Mouse (Mus musculus) liver, embryonic 11.5 days (tissue): ENCODE data around the gene Osbpl5. TPM values are rescaled to one million over a fixed set of nuclear protein-coding genes. Genes with fewer than 3 reads are reported as not detected.
A peak's percentile ranks its signal among the peaks of the same experiment; 100 is the strongest.

Experiments
- ATAC-seq: fragments of 200-750 bp; cut with Nextera tagmentation; replicated peaks from 2 replicates; pipeline ENCODE4 v1.8.0; 2017; ENCODE audit warnings: moderate number of reproducible peaks, mild to moderate bottlenecking, moderate TSS enrichment, moderate library complexity; ENCODE audit not compliant: low FRiP score
- DNase-seq: peaks from one replicate; pipeline ENCODE4 v3.0.0-alpha.2; 2017; ENCODE audit warnings: low spot score
- H3K27ac ChIP-seq: fragments of 300-500 bp; sonication (generic); 2 replicates; pipeline ENCODE4 v1.5.1; 2014; ENCODE audit warnings: mild to moderate bottlenecking, low read depth, low read length, control low read depth
- H3K27me3 ChIP-seq: fragments of 300-500 bp; sonication (generic); replicated peaks from 2 replicates; pipeline ENCODE4 v1.6.1; 2014; ENCODE audit warnings: low read length, mixed read lengths; ENCODE audit not compliant: control insufficient read depth, insufficient read depth
- H3K36me3 ChIP-seq: fragments of 300-500 bp; sonication (generic); 2 replicates; pipeline ENCODE4 v1.6.1; 2014; ENCODE audit warnings: mild to moderate bottlenecking, low read length, moderate library complexity, mixed read lengths; ENCODE audit not compliant: control insufficient read depth, insufficient read depth
- H3K4me1 ChIP-seq: fragments of 300-500 bp; sonication (generic); replicated peaks from 2 replicates; pipeline ENCODE4 v1.6.1; 2014; ENCODE audit warnings: low read length, mixed read lengths; ENCODE audit not compliant: control insufficient read depth, insufficient read depth
- H3K4me2 ChIP-seq: fragments of 300-500 bp; sonication (generic); 2 replicates; pipeline ENCODE4 v1.6.1; 2014; ENCODE audit warnings: mild to moderate bottlenecking, control low read depth, moderate library complexity
- H3K4me3 ChIP-seq: fragments of 300-500 bp; sonication (generic); 2 replicates; pipeline ENCODE4 v1.5.1; 2014; ENCODE audit warnings: low read depth, low read length, control low read depth
- H3K9ac ChIP-seq: fragments of 300-500 bp; sonication (generic); 2 replicates; pipeline ENCODE4 v1.6.1; 2014; ENCODE audit warnings: low read depth, low read length, control low read depth
- H3K9me3 ChIP-seq: fragments of 300-500 bp; sonication (generic); 2 replicates; pipeline ENCODE4 v1.6.1; 2016; ENCODE audit warnings: low read length, inconsistent platforms, mixed read lengths; ENCODE audit not compliant: control insufficient read depth
- WGBS: fragments of 180-500 bp; shearing (Covaris S2); extraction: QIAGEN DNeasy Blood & Tissue Kit; methylation state at CpG from one replicate; pipeline ENCODE4 v1.1.7; 2014; 5-methylcytosine and 5-hydroxymethylcytosine counted together
- polyA plus RNA-seq: library from polyadenylated mRNA; unstranded; fragments of >200 nt; fragmentation: Nextera tagmentation; extraction: Ambion mirVana; gene quantifications from 2 replicates; pipeline ENCODE4 v1.2.1, GENCODE M21; 2014

Osbpl5 gene
- polyA plus RNA-seq, 1 experiment from 2014 or later = 8.9 TPM

DNA sequence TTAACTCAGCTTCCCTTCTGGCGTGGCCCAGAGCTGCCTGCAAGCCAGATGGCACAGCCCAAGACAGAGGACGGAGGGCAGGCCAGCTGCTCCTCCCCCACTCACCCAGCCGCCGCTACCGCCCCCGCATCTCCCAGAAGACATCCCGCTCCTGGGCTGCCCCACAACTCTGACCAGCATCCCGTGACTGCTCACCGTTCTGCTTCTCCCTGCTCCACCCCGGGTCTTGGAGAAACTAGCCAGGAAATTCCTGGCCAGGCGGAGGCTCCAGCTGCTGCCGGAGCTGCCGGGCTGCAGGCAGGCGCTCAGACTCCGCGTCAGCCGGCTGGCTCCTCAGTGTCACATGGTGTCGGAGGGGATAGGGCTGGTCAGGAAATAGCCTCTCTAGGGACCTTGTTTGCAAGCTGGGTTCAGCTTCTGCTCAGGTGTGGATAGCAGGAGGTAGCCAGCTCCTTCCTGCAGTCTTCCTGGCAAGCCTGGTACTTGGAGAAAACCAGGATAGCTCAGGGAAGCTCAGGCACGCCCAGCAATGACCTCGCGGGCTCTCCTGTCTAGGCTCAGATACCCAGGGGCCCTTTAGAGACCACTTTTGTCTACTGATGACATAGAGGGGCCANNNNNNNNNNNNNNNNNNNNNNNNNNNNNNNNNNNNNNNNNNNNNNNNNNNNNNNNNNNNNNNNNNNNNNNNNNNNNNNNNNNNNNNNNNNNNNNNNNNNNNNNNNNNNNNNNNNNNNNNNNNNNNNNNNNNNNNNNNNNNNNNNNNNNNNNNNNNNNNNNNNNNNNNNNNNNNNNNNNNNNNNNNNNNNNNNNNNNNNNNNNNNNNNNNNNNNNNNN, 27.4 kb upstream of the Osbpl5 start, which contains the start of gene Mrgpre:
TSS of gene Mrgpre (minus strand) at position 505 of the 834 bp plus-strand sequence.
- peak; percentile 61 for ATAC-seq
- H3K4me3 ChIP-seq = peak within 1 kb of the TSS; percentile 39
- H3K9me3 ChIP-seq = no peaks in the 10 kb centered on the region
- 5% methylated on average over 21 of the region's 21 CpGs for WGBS
- peak; percentile 59 for DNase-seq
- H3K4me1 ChIP-seq = peaks cover 3% of the 10 kb centered on the region; the same call in 1 of the 2 replicates
- peak within 1 kb of the TSS; percentile 25; the same call in 1 of the 2 replicates for H3K9ac ChIP-seq
- H3K4me2 ChIP-seq = peak within 1 kb of the TSS; percentile 65
- peaks cover 9% of the 10 kb centered on the region for H3K27me3 ChIP-seq
- H3K27ac ChIP-seq = no peak within 1 kb of the TSS; the same call in 1 of the 2 replicates
- H3K36me3 ChIP-seq = no peaks in the 10 kb centered on the region

DNA sequence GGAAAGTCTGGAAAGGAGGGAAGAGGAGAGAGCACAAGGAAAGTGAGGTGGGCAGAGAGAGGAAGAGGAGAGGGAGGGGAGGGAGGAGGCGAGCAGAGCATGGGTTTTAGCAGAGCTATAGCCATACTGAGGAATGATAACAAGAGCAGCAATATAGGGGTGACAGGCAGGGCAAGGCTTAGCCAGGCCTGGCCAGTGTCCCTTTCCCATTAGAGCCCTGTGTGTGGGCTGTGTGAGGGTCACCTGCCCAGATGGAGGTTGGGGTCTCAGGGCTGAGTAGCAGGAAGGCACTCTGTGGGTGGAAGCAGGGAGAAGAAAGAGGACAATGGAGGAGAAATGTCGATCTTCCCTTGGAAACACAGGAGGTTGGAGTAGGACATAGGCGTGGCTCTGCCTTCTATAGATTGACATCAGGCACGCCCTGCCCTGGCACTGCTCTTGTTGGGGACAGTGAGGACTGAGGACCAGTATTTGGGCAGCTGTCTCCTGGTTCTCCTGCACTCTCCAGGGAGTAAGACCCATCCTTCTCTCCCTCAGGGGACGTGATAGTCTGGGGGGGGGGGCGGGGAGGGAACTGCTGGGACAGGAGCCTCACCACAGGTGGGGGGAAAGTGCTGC, 26.7 kb upstream of the Osbpl5 start:
- Histone ChIP-seq H3K9me3 (no peaks in the 10 kb centered on the region), H3K27me3 (peaks cover 9% of the 10 kb centered on the region), H3K4me1 (peaks cover 3% of the 10 kb centered on the region; the same call in 1 of the 2 replicates), H3K4me3 (peak overlapping the region; percentile 39), H3K9ac (0 out of 2 replicates have a peak overlapping the region, but pooled peaks have one; percentile 25), H3K4me2 (peak overlapping the region; percentile 65), H3K36me3 (no peaks in the 10 kb centered on the region), H3K27ac (no peak overlapping the region; the same call in 1 of the 2 replicates)
- ATAC-seq = peak; percentile 30; the same call in 1 of the 2 replicates
- WGBS = 24% methylated on average over 4 of the region's 6 CpGs
- DNase-seq = no peak

DNA sequence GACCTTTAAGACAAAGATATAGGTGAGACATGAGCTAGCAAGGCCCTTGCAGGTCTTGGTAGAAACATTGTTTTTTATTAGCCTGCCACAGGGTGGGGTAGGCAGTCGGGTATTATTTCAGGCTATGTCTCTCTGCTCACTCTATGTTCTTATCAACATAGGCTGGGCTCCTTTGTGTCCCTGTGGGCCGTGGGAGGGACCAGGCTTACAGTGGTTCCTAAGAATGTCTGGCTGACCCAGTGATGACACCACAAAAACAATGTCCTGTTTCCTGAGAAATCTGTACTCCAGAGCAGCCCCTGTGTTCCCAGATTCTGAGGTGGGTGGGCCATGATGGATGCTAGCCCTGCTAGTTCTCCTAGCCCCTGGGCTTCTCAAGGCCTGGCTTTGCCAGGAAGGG, 20.6 kb upstream of the Osbpl5 start:
- Histone ChIP-seq H3K4me3 (no peak overlapping the region), H3K27ac (no peak overlapping the region), H3K4me2 (no peak overlapping the region), H3K4me1 (no peaks in the 10 kb centered on the region), H3K36me3 (no peaks in the 10 kb centered on the region), H3K9ac (no peak overlapping the region), H3K9me3 (no peaks in the 10 kb centered on the region), H3K27me3 (no peaks in the 10 kb centered on the region)
- no peak for ATAC-seq
- 36% methylated on average over 2 of the region's 2 CpGs for WGBS
- DNase-seq = no peak

DNA sequence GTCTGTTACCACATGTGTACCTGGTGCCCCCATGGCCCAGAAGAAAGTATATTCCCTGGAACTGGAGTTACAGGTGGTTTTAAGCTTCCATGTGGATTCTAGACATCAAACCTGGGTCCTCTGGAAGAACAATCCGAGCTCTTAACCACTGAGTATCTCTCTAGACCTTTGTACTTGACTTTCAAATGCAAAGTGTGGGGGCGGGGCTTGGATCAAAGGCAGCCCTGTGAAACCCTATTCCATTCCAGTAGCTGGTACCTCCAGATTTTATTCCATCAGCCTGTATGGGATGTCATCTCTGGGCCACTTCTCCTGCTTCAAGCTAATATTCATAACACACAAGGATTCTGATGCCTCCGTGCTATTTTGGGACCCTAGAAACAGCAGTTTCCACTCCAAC, 19.4 kb upstream of the Osbpl5 start:
- H3K27me3 ChIP-seq = no peaks in the 10 kb centered on the region
- H3K36me3 ChIP-seq = no peaks in the 10 kb centered on the region
- no peak overlapping the region for H3K4me3 ChIP-seq
- no peak overlapping the region for H3K9ac ChIP-seq
- WGBS = 31% methylated on average over 3 of the region's 3 CpGs
- no peak overlapping the region for H3K27ac ChIP-seq
- DNase-seq = no peak
- H3K9me3 ChIP-seq = no peaks in the 10 kb centered on the region
- no peaks in the 10 kb centered on the region for H3K4me1 ChIP-seq
- no peak for ATAC-seq
- H3K4me2 ChIP-seq = no peak overlapping the region

DNA sequence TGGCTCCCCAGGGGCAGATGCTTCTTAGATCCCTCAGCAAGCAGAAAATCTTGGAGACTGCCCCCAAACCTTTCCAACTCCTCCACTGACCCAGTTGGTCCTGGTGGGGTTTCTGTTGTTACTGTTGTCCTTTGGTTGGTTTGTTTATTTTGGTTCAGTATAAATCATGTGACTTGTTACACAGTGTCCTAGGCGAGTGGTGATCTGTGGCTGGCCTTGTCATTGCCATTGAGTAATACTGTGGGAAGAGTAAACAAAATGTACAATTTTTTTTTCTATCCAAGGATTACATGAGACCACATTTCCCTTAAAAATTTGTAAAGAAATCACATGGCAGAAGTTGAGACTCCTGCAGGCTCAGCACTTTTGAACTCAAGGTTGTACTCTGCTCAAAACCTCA, 12.7 kb upstream of the Osbpl5 start:
- no peaks in the 10 kb centered on the region for H3K4me1 ChIP-seq
- no peaks in the 10 kb centered on the region for H3K9me3 ChIP-seq
- 34% methylated on average over 1 of the region's 1 CpGs for WGBS
- H3K36me3 ChIP-seq = no peaks in the 10 kb centered on the region
- H3K4me3 ChIP-seq = no peak overlapping the region
- no peak for DNase-seq
- peaks cover 21% of the 10 kb centered on the region for H3K27me3 ChIP-seq
- H3K9ac ChIP-seq = no peak overlapping the region
- no peak overlapping the region for H3K27ac ChIP-seq
- no peak overlapping the region for H3K4me2 ChIP-seq
- no peak for ATAC-seq

DNA sequence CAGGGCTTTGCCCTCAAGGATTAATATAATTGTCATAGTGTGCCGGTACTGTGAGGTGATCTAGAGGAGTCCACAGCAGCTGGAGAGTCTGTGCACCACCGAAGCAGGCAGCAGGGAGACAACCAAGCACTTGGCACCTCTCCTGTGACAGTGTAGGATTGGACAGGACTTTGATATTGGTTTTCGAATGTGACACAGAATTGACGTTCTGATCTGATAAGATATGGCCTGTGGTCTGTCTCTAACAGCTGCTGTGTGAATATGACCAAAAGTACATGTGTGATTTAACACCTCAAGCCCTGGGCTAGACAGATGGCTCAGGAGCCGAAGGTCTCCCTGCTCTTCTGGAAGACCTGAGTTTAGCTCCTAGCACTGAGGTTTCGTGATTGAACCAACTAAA, 11.5 kb upstream of the Osbpl5 start:
- peaks cover 27% of the 10 kb centered on the region for H3K27me3 ChIP-seq
- DNase-seq (no peak), ATAC-seq (no peak)
- no peak overlapping the region for H3K4me2 ChIP-seq
- H3K36me3 ChIP-seq = no peaks in the 10 kb centered on the region
- no peak overlapping the region for H3K9ac ChIP-seq
- 62% methylated on average over 6 of the region's 6 CpGs for WGBS
- no peak overlapping the region for H3K27ac ChIP-seq
- no peak overlapping the region for H3K4me3 ChIP-seq
- H3K9me3 ChIP-seq = no peaks in the 10 kb centered on the region
- H3K4me1 ChIP-seq = no peaks in the 10 kb centered on the region

DNA sequence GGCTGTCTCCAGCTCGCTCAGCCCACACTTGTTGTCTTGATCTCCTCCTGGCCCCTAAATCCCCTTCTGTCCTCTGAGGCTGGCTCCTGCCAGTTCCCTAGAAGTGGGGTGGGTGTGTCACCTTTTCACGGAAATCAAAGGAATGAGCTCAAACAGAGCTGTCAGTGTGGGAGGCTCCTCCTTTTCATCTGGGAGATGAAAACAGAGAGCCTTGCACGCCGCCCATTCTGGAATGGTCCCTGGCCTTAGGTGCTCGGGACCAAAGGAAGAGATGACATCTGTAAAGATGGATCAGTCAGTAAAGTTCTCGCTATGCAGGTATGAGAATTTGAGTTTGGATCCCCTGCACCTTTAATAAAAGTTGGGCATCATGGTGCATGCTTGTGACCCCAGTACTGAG, 10.1 kb upstream of the Osbpl5 start, which contains the start of gene Mrgprg:
TSS of gene Mrgprg (minus strand) at position 101 of the 400 bp plus-strand sequence.
- no peak within 1 kb of the TSS for H3K9ac ChIP-seq
- no peaks in the 10 kb centered on the region for H3K4me1 ChIP-seq
- 48% methylated on average over 6 of the region's 6 CpGs for WGBS
- no peak within 1 kb of the TSS for H3K4me3 ChIP-seq
- H3K9me3 ChIP-seq = no peaks in the 10 kb centered on the region
- H3K4me2 ChIP-seq = no peak within 1 kb of the TSS
- H3K27ac ChIP-seq = no peak within 1 kb of the TSS
- peaks cover 27% of the 10 kb centered on the region for H3K27me3 ChIP-seq
- no peak for DNase-seq
- ATAC-seq = no peak
- H3K36me3 ChIP-seq = no peaks in the 10 kb centered on the region

DNA sequence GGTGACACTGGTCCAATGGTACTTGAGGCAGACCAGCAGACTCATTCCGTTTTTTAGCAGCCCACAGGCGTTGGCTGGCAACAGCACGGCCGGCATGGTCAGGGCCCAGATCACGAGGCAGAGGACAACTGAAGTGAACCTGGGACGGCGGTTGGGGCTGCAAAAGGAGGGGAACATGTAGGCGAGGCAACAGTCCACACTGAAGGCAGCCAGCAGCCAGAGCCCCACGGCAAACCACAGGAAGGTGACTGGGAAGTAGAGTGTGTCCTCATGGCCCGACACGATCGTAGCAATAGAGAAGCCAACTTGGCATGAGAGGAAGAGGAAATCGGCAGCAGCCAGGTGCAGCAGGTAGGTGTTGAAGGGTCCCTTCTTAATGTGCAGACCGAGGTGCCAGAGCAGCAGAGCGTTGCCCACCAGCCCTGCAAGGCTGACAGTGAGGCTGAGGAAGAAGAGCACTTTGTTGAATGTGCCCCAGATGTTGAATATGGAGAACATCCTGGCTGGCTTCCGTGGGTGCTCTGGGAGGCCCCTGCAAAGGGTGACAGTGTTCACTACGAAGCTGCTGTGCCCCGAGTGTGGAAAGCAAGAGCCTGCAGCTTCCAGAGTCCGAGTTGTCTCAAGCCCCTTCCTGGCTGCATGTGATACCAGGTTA, 8.2 kb upstream of the Osbpl5 start:
- ATAC-seq (no peak), DNase-seq (no peak)
- no peaks in the 10 kb centered on the region for H3K36me3 ChIP-seq
- H3K27me3 ChIP-seq = peaks cover 27% of the 10 kb centered on the region
- no peak overlapping the region for H3K4me3 ChIP-seq
- H3K9me3 ChIP-seq = no peaks in the 10 kb centered on the region
- no peaks in the 10 kb centered on the region for H3K4me1 ChIP-seq
- H3K4me2 ChIP-seq = no peak overlapping the region
- H3K27ac ChIP-seq = no peak overlapping the region
- WGBS = 64% methylated on average over 19 of the region's 19 CpGs
- no peak overlapping the region for H3K9ac ChIP-seq
